Mouse (Mus musculus): Measurements from ENCODE around the gene Gnat1. TPM values are rescaled to one million over a fixed set of nuclear protein-coding genes. Genes with fewer than 3 reads are reported as not detected.
A peak's percentile ranks its signal among the peaks of the same experiment; 100 is the strongest.

The Gnat1 gene
- total RNA-seq, 2 experiments from 2014 or later: not detected

- DNase-seq: peak in 1 of 2 experiments; percentile 43
Observed at GRCm38 (mm10) chr9:107626158-107626843, 53.2 kb downstream of the Gnat1 start.

GRCm38 (mm10) chr9:107625351-107626128, 54.0 kb downstream of the Gnat1 start:
- peak in 1 of 2 experiments; percentile 30 for DNase-seq

GRCm38 (mm10) chr9:107624951-107625350, 54.6 kb downstream of the Gnat1 start:
- DNase-seq: no peak

- peak; percentile 69 to 89 for DNase-seq
Observed at GRCm38 (mm10) chr9:107624539-107624938, 55.0 kb downstream of the Gnat1 start.

Other genes with a start within 250 kb of the Gnat1 start
- gene Tmem115, start 145.8 kb downstream of the Gnat1 start, total RNA-seq (2021): 10 to 100 TPM; 22.2 to 22.3 TPM
- gene Cyb561d2, start 137.5 kb downstream of the Gnat1 start, total RNA-seq (2021): 1 to 10 TPM; 4.2 to 4.6 TPM
- 10 to 100 TPM; 20.4 to 21.0 TPM for gene Nprl2, start 137.5 kb downstream of the Gnat1 start, total RNA-seq (2021)
- gene Zmynd10, start 132.4 kb downstream of the Gnat1 start, total RNA-seq (2021): under 1 TPM in 1 of 2 experiments, not detected in 1; 0.62 TPM
- 10 to 100 TPM; 15.1 TPM for gene Rassf1, start 128.2 kb downstream of the Gnat1 start, total RNA-seq (2021)
- gene Tusc2, start 116.5 kb downstream of the Gnat1 start, total RNA-seq (2021): 10 to 100 TPM; 38.3 to 40.9 TPM
- 10 to 100 TPM; 31.4 to 40.0 TPM for gene Hyal2, start 111.8 kb downstream of the Gnat1 start, total RNA-seq (2021)
- 1 to 10 TPM; 3.4 to 5.1 TPM for gene Hyal1, start 102.8 kb downstream of the Gnat1 start, total RNA-seq (2021)
- gene Naa80, start 100.8 kb downstream of the Gnat1 start, total RNA-seq (2021): 10 to 100 TPM; 16.1 to 20.1 TPM
- gene Hyal3, start 98.9 kb downstream of the Gnat1 start, total RNA-seq (2021): under 1 TPM; 0.28 to 0.37 TPM
- 10 to 100 TPM; 48.5 to 48.8 TPM for gene Ifrd2, start 92.1 kb downstream of the Gnat1 start, total RNA-seq (2021)
- gene Sema3b, start 70.5 kb downstream of the Gnat1 start, total RNA-seq (2021): 10 to 100 TPM; 20.4 to 22.9 TPM
- 100 to 1,000 TPM; 241 to 253 TPM for gene Gnai2, start 44.3 kb downstream of the Gnat1 start, total RNA-seq (2021)
- gene Slc38a3, start 10.2 kb downstream of the Gnat1 start, total RNA-seq (2021): 10 to 100 TPM; 48.3 to 61.0 TPM
- gene Sema3f, start 30.8 kb upstream of the Gnat1 start, total RNA-seq (2021): 10 to 100 TPM; 14.7 to 16.5 TPM
- gene Rbm5, start 91.3 kb upstream of the Gnat1 start, total RNA-seq (2021): 10 to 100 TPM; 48.6 to 57.9 TPM
- 10 to 100 TPM; 25.1 to 25.2 TPM for gene Rbm6, start 193.5 kb upstream of the Gnat1 start, total RNA-seq (2021)
- 10 to 100 TPM; 10.0 to 10.3 TPM for gene Mon1a, start 208.4 kb upstream of the Gnat1 start, total RNA-seq (2021)
- 1 to 10 TPM; 2.3 to 3.1 TPM for gene Mst1r, start 227.2 kb upstream of the Gnat1 start, total RNA-seq (2021)
- gene Actl11, start 248.8 kb upstream of the Gnat1 start, total RNA-seq (2021): not detected